Mouse (Mus musculus): ENCODE measurements at regions not wholly inside any gene's neighbourhood (a gene's known extent, or its start where the extent isn't known, plus 50 kb on each side); places are given as distances from the start of the nearest gene placed in this dataset.

- no peaks in the 10 kb centered on the region for H3K27me3 ChIP-seq (ENCODE audit: control insufficient read depth, insufficient read depth, insufficient read length)
- no peak for TF ChIP-seq FOSL1 (IDR thresholded peaks at IDR 0.05; ENCODE audit: insufficient read depth, low read length, poor library complexity, severe bottlenecking)
- no peak overlapping the region for H3K4me3 ChIP-seq (ENCODE audit: insufficient read depth, poor library complexity, severe bottlenecking)
- no peaks in the 10 kb centered on the region for H3K79me2 ChIP-seq (ENCODE audit: control insufficient read depth, insufficient read depth)
- H3ac ChIP-seq (ENCODE audit: control insufficient read depth, insufficient read length, low read depth): no peak overlapping the region
- H3K36me3 ChIP-seq (ENCODE audit: control insufficient read depth, insufficient read depth): no peaks in the 10 kb centered on the region
- no peaks in the 10 kb centered on the region for H3K79me3 ChIP-seq (ENCODE audit: low read depth)
These were observed 129.0 kb upstream of the B3gat1 start for GRCm38 (mm10) chr9:26604552-26604951.

DNA sequence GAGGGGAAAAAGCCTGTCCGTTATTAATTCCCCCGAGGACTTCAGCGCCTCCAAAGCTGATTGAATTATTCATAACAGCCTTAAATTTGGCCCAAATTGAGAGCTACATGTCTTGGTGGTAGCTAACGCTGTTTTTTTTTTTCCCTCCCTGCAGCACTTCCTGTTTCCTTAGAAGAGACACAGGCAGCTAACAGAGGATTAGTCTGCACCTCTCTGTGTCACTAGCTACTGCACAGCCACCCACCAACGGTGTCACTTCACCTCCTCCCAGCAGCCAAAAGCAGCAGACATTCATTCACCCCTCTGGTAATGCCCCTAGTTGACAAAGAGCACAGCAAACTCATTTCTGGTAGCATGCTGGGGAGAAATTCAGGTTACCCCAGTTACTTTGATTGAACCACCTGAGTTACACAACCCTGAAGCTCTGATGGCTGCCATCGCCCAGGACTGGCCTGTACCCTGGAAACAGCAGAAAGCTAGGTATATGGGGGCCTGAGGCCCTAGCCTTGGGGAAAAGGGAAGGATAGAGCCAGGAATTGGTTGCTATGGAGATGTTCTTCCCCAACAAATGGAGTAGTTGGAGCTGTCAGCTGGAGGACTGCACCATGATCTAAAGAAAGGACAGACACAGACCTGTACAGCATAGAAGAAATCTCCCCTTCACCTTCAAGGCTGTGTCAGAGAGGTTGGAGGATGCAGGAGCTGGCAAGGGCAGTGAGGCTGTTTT is 121.7 kb upstream of the B3gat1 start:
- no peak overlapping the region for H3K4me3 ChIP-seq (ENCODE audit: insufficient read depth, poor library complexity, severe bottlenecking)
- H3K36me3 ChIP-seq (ENCODE audit: control insufficient read depth, insufficient read depth): no peaks in the 10 kb centered on the region
- TF ChIP-seq MYOD1 (IDR thresholded peaks at IDR 0.05; ENCODE audit: control insufficient read depth, insufficient read length, low read depth) (no peak), CTCF (IDR thresholded peaks at IDR 0.05; ENCODE audit: control insufficient read depth, insufficient read depth, insufficient read length) (no peak), MAX (IDR thresholded peaks at IDR 0.05) (no peak), FOSL1 (IDR thresholded peaks at IDR 0.05; ENCODE audit: insufficient read depth, low read length, poor library complexity, severe bottlenecking) (no peak), CEBPB (IDR thresholded peaks at IDR 0.05; ENCODE audit: low read depth) (no peak), USF1 (IDR thresholded peaks at IDR 0.05; ENCODE audit: low read depth) (no peak), MYOG (IDR thresholded peaks at IDR 0.05; ENCODE audit: control insufficient read depth, extremely low read depth, insufficient read length) (no peak)
- H3K79me2 ChIP-seq (ENCODE audit: control insufficient read depth, insufficient read depth): no peaks in the 10 kb centered on the region
- no peak overlapping the region for H3ac ChIP-seq (ENCODE audit: control insufficient read depth, insufficient read length, low read depth)
- no peaks in the 10 kb centered on the region for H3K27me3 ChIP-seq (ENCODE audit: control insufficient read depth, insufficient read depth, insufficient read length)
- no peaks in the 10 kb centered on the region for H3K79me3 ChIP-seq (ENCODE audit: low read depth)

- Histone ChIP-seq H3K79me2 (ENCODE audit: control insufficient read depth, insufficient read depth) (no peaks in the 10 kb centered on the region), H3K4me3 (ENCODE audit: insufficient read depth, poor library complexity, severe bottlenecking) (no peak overlapping the region), H3ac (ENCODE audit: control insufficient read depth, insufficient read length, low read depth) (no peak overlapping the region), H3K79me3 (ENCODE audit: low read depth) (no peaks in the 10 kb centered on the region), H3K27me3 (ENCODE audit: control insufficient read depth, insufficient read depth, insufficient read length) (no peaks in the 10 kb centered on the region), H3K36me3 (ENCODE audit: control insufficient read depth, insufficient read depth) (no peaks in the 10 kb centered on the region)
- TF ChIP-seq MYOD1 (IDR thresholded peaks at IDR 0.05; ENCODE audit: control insufficient read depth, insufficient read length, low read depth) (no peak), MAX (IDR thresholded peaks at IDR 0.05) (no peak), CEBPB (IDR thresholded peaks at IDR 0.05; ENCODE audit: low read depth) (no peak), MYOG (IDR thresholded peaks at IDR 0.05; ENCODE audit: control insufficient read depth, extremely low read depth, insufficient read length) (no peak), FOSL1 (IDR thresholded peaks at IDR 0.05; ENCODE audit: insufficient read depth, low read length, poor library complexity, severe bottlenecking) (no peak), USF1 (IDR thresholded peaks at IDR 0.05; ENCODE audit: low read depth) (no peak), CTCF (IDR thresholded peaks at IDR 0.05; ENCODE audit: control insufficient read depth, insufficient read depth, insufficient read length) (no peak)
These were observed 110.6 kb upstream of the B3gat1 start for GRCm38 (mm10) chr9:26622840-26623448.

DNA sequence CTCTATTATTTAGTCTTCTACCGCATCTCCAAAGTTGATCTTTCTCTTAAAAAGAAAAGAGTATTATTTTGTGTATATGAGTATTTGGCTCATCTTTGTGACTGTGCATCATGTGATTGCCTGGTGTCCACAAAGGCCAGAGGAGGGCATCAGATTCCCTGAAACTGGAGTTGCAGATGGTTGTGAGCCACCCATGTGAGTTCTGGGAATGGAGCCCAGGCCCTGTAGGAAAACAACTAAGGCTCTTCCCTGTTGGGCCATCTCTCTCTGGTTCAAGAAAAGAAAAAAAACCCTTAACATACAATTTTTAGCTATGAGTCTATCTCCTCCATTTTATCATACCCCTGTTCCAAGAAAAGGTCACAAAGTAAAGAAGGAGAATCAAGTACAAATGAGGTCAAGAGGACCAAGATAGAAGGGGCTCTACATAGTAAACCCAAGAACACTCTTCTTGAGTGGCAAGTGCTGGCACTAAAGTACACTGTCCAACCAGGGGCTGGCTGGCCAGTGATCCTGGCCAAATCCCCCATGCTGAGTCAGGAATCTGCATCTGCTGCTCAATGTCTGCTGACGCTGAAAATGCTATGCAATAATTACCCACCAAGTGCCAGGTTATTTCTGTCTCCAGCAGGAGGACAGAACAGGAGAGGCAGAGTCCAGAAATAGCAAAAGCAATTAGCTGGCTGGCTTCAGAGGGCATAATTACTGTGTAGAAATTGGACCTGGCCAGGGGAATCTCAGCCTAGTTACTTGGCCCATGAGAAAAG is 108.2 kb upstream of the B3gat1 start:
- no peaks in the 10 kb centered on the region for H3K79me3 ChIP-seq (ENCODE audit: low read depth)
- no peaks in the 10 kb centered on the region for H3K27me3 ChIP-seq (ENCODE audit: control insufficient read depth, insufficient read depth, insufficient read length)
- H3K4me3 ChIP-seq (ENCODE audit: insufficient read depth, poor library complexity, severe bottlenecking): no peak overlapping the region
- no peaks in the 10 kb centered on the region for H3K79me2 ChIP-seq (ENCODE audit: control insufficient read depth, insufficient read depth)
- H3K36me3 ChIP-seq (ENCODE audit: control insufficient read depth, insufficient read depth): no peaks in the 10 kb centered on the region
- TF ChIP-seq MYOD1 (IDR thresholded peaks at IDR 0.05; ENCODE audit: control insufficient read depth, insufficient read length, low read depth) (no peak), CTCF (IDR thresholded peaks at IDR 0.05; ENCODE audit: control insufficient read depth, insufficient read depth, insufficient read length) (no peak), FOSL1 (IDR thresholded peaks at IDR 0.05; ENCODE audit: insufficient read depth, low read length, poor library complexity, severe bottlenecking) (no peak), CEBPB (IDR thresholded peaks at IDR 0.05; ENCODE audit: low read depth) (no peak), MYOG (IDR thresholded peaks at IDR 0.05; ENCODE audit: control insufficient read depth, extremely low read depth, insufficient read length) (no peak), USF1 (IDR thresholded peaks at IDR 0.05; ENCODE audit: low read depth) (no peak), MAX (IDR thresholded peaks at IDR 0.05) (no peak)
- no peak overlapping the region for H3ac ChIP-seq (ENCODE audit: control insufficient read depth, insufficient read length, low read depth)

GRCm38 (mm10) chr9:26632891-26633650 is 100.5 kb upstream of the B3gat1 start:
- Histone ChIP-seq H3K79me3 (ENCODE audit: low read depth) (no peaks in the 10 kb centered on the region), H3ac (ENCODE audit: control insufficient read depth, insufficient read length, low read depth) (no peak overlapping the region), H3K27me3 (ENCODE audit: control insufficient read depth, insufficient read depth, insufficient read length) (no peaks in the 10 kb centered on the region), H3K4me3 (ENCODE audit: insufficient read depth, poor library complexity, severe bottlenecking) (no peak overlapping the region), H3K36me3 (ENCODE audit: control insufficient read depth, insufficient read depth) (no peaks in the 10 kb centered on the region), H3K79me2 (ENCODE audit: control insufficient read depth, insufficient read depth) (no peaks in the 10 kb centered on the region)
- TF ChIP-seq MYOD1 (IDR thresholded peaks at IDR 0.05; ENCODE audit: control insufficient read depth, insufficient read length, low read depth) (no peak), CTCF (IDR thresholded peaks at IDR 0.05; ENCODE audit: control insufficient read depth, insufficient read depth, insufficient read length) (no peak)

Measured in C2C12 (cell line).